Mouse (Mus musculus): ENCODE data around the gene Nfxl1. TPM values are rescaled to one million over a fixed set of nuclear protein-coding genes. Genes with fewer than 3 reads are reported as not detected.

The Nfxl1 gene
- total RNA-seq, 4 experiments from 2014 or later: 14.4 to 16.5 (median 15.0) TPM

DNA sequence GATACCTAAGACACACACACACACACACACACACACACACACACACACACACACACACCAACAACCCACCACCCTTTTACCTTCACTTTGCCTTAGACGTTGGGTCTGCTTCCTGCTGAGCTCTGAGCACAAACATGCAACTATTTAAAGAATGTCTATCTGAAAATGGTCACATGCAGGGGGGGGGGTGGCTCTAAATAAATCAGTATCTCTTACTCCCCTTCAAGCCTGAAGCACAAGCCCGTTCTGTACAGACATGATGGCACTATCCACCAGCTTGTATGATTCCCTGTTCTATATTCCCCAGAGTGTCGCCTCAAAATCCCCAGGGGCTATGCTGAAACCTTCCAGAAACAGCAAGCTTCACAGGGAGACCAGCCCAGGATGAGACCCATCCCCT lies 57.7 kb downstream of the Nfxl1 start:
- no peak for DNase-seq (ENCODE audit: low spot score in 2 of 2)

DNA sequence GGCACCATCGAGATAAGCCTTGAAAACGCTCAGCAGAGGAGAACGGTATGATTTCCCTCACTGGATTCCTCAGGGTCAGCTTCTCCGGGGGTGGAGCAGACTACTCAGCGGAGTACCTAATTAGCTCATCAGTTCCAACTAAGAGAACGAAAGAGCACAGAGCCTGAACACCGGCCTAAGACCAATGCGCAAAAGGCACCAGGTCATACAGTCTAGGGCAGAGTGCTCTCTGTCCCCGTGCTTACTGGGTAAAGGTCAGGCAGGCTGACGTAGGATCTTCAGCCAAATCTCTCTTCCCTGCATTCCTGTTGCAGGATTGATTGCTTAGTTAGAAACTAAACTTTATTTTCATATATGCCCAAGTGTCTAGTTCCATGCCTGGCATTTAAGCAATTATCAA lies 61.2 kb downstream of the Nfxl1 start:
- no peak for DNase-seq (ENCODE audit: low spot score in 2 of 2)

DNA sequence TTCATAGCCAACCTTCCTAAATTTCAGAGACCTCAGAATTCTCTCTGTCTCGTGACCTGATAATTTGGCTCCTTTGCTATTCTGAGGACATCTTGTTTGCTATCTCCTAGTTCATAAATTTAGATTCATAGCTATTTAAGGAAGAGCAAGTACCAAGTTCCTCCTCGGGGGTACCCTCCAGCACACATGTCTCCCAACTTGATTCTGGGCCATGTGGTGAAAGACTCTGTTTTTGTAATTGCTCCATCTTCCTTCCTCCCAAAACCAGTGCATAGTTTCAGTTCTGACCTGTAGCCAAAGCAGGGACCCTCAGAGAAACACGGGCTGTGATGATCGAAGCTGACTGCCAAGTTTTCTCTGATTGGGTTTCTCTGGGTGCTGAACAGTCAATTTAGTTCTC lies 62.7 kb downstream of the Nfxl1 start:
- DNase-seq (ENCODE audit: low spot score in 2 of 2): no peak

DNA sequence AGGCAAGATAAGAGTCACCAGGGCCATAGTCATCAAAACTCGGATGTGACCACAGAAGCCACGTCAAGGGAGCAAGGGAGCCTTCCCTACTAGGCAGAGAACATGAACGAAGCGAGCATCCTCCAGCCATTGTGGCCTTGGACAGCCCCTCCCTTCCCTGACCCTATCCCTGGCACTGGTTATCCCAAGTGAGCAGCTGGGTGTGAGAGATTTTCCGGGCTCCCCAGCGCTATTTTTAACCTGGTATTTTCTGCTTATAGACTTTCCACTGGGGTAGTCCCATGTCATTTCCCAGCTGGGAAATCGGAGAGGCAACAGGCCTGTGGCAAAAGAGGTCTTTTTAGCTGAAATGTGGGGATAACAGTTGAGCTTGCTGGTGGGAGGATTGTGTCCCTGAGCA lies 65.6 kb downstream of the Nfxl1 start:
- no peak for DNase-seq (ENCODE audit: low spot score in 2 of 2)

DNA sequence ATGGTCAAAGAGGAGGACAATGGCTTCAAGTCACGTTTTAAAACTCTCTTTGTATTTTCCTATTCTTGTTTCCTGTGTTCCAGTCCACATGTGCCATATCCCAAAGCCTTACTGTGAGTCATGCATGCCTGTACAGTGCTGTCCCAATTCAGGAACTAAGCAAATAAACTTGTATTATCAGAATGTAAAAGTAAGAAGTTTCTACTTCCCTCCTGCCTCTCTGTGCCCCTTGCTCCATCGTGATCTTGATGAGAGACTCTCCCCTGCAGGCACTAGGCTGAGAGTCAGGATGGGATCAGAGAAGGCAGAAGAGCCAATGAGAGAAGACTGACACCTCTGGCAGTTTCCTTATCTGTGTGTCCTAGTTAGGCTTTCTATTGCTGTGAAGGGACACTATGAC lies 68.3 kb downstream of the Nfxl1 start:
- no peak for DNase-seq (ENCODE audit: low spot score in 2 of 2)

DNA sequence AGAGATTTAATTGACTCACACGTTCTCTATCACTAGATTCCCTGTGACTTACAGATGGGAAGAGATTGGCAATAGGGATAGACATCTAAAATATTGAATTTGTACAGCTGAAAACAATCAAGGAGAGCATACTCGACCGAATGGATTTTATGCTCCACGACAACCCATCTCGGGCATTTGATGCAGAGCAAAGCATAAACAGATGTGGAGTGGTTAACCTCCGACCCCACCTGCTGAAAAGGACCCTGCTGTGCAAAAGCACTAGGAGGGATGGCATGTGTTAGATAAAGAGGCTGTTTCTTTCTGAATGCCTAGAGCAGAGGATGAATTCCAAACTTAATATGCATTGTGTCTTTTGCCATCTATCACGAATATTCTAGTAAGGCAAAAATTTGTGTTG lies 79.0 kb downstream of the Nfxl1 start:
- no peak for DNase-seq (ENCODE audit: low spot score in 2 of 2)

DNA sequence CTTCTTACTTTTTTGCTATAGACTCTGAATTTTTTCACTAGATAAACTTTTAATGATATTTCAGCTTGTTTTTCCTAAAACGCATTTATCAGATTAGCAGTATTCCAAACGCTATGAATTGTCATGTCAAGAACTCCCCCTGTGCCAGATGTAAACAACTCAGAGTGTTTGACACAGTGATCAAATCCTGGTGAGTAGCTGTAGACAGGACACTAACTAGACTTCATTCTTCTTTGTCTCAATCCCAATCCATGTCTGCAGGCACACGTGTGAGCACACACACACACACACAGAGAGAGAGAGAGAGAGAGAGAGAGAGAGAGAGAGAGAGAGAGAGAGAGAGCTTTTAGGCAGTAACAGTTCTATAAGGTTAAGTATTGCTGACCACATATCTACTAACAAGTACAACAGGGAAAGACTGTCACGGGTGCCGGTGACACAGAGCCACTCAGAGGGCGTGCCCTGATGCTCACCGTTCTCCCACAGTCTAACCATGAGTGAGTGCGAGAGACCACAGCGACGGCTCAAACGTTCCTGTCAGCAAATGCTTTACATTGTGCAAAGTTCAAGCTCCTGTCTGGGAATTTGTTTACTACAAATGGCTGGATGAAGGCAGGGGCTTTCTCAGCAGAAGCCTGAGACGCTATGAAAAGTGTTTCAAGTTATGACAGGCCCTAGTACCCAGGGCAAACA lies 87.0 kb downstream of the Nfxl1 start:
- DNase-seq (ENCODE audit: low spot score in 2 of 2): no peak

DNA sequence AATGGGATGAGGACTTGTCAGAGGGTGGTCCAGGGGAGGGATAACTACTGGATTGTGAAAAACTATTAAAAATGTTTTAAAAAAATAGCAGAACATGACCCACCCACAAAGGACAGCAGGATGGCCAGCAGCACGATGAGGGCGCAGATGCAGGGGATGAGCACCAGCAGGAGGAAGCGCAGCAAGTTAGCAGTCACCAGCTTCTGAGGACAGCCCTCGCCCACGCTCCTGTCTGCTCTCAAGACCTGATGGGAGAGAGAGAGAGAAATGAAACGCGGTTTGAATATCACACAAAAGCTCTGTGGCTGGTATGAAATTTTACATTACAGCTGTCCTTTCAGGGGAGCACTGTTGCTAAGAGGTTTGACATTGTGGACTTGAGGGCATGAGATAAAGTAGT lies 87.7 kb downstream of the Nfxl1 start:
- DNase-seq (ENCODE audit: low spot score in 2 of 2): peak; percentile 16 to 34

DNA sequence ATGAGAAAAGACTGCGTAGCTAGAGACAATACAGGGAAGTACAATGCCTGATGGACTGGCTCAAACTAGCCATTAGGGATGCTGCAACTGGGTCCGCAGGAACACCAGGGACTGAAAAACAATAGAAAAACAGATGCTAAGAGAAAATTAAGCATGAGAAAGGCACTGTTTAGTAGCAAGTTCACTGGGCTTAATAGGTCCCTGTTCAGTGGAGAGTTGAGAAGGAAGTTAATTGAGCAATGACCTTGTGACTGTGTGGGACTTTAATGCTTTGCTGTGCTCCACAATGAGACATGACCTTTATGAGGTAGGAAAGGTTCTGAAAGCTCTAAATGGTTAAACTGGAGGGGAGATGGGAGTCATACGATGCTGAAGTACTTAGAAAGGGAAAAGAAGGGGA lies 94.6 kb downstream of the Nfxl1 start:
- DNase-seq (ENCODE audit: low spot score in 2 of 2): no peak

Other genes starting within 250 kb of the Nfxl1 start
- under 1 TPM; 0.16 to 0.52 (median 0.27) TPM for gene Corin, start 55.2 kb downstream of the Nfxl1 start, total RNA-seq (2022)
- not detected for gene Zar1, start 21.6 kb upstream of the Nfxl1 start, total RNA-seq (2022)
- gene Gm5868, start 27.9 kb upstream of the Nfxl1 start, total RNA-seq (2022): under 1 TPM in 1 of 4 experiments, not detected in 3; 0.33 TPM
- not detected for gene Cnga1, start 84.6 kb upstream of the Nfxl1 start, total RNA-seq (2022)
- gene Nipal1, start 88.1 kb upstream of the Nfxl1 start, total RNA-seq (2022): not detected
- under 1 TPM in 3 of 4 experiments, not detected in 1; 0.06 to 0.20 (median 0.18) TPM for gene Txk, start 193.1 kb upstream of the Nfxl1 start, total RNA-seq (2022)